Mouse (Mus musculus): ENCODE data around the gene Mmd2.

DNA sequence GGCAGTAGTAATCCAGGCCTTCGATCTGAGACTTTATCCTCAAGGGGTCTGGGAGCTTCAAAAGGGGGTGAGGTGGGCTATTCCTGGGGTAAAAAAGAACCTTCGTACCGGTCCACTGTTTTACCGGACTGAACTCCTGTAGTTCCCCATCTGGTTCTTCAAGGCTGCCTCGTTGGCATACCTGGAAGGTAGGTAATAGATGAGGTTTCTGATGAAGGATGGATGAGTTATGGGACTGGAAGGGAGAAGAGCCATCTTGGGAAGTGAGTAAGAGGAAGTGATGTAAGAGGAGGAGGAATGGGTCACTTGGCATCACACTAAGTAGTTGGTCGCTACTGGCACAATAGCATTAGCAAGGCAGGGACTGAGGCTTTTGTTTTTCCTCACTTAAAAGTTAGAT lies 21.6 kb upstream of the Mmd2 start:
- no peak for TF ChIP-seq CTCF (IDR thresholded peaks at IDR 0.05; ENCODE audit: low read depth, low read length)
- no peak for TF ChIP-seq POLR2A (IDR thresholded peaks at IDR 0.05; ENCODE audit: insufficient read depth, low read length)
